Mouse (Mus musculus): ENCODE measurements around the gene Clta.

The Clta gene

GRCm38 (mm10) chr4:43979746-43980145, 24.5 kb upstream of the Clta start:
- peak; percentile 61; the same call in 1 of the 2 replicates for ATAC-seq (ENCODE audit: insufficient number of reproducible peaks, low FRiP score, low TSS enrichment)

GRCm38 (mm10) chr4:43980236-43980635, 24.0 kb upstream of the Clta start:
- ATAC-seq (ENCODE audit: insufficient number of reproducible peaks, low FRiP score, low TSS enrichment), result no peak

GRCm38 (mm10) chr4:43980846-43981245, 23.4 kb upstream of the Clta start:
- ATAC-seq (ENCODE audit: insufficient number of reproducible peaks, low FRiP score, low TSS enrichment), result no peak

- ATAC-seq (ENCODE audit: insufficient number of reproducible peaks, low FRiP score, low TSS enrichment), result no peak
Observed at GRCm38 (mm10) chr4:43981251-43981650, 23.0 kb upstream of the Clta start.

- peak; percentile 80 for ATAC-seq (ENCODE audit: insufficient number of reproducible peaks, low FRiP score, low TSS enrichment)
Observed at GRCm38 (mm10) chr4:43982053-43982732, 22.1 kb upstream of the Clta start.

GRCm38 (mm10) chr4:43983181-43983580, 21.1 kb upstream of the Clta start, which contains the start of gene Ccin:
Ccin (plus strand) TSS chr4:43983483.
- ATAC-seq (ENCODE audit: insufficient number of reproducible peaks, low FRiP score, low TSS enrichment), result no peak

GRCm38 (mm10) chr4:43983756-43984155, 20.5 kb upstream of the Clta start:
- ATAC-seq (ENCODE audit: insufficient number of reproducible peaks, low FRiP score, low TSS enrichment), result no peak

- ATAC-seq (ENCODE audit: insufficient number of reproducible peaks, low FRiP score, low TSS enrichment), result no peak
Observed at GRCm38 (mm10) chr4:43984326-43984725, 19.9 kb upstream of the Clta start.

- ATAC-seq (ENCODE audit: insufficient number of reproducible peaks, low FRiP score, low TSS enrichment), result no peak
Observed at GRCm38 (mm10) chr4:43988976-43989375, 15.3 kb upstream of the Clta start.

- no peak for ATAC-seq (ENCODE audit: insufficient number of reproducible peaks, low FRiP score, low TSS enrichment)
Observed at GRCm38 (mm10) chr4:43993072-43993471, 11.2 kb upstream of the Clta start.

GRCm38 (mm10) chr4:43994342-43994741, 9.9 kb upstream of the Clta start:
- ATAC-seq (ENCODE audit: insufficient number of reproducible peaks, low FRiP score, low TSS enrichment), result no peak

GRCm38 (mm10) chr4:44003622-44004021, 630 bp upstream of the Clta start:
- no peak for ATAC-seq (ENCODE audit: insufficient number of reproducible peaks, low FRiP score, low TSS enrichment)

- ATAC-seq (ENCODE audit: insufficient number of reproducible peaks, low FRiP score, low TSS enrichment), result no peak
Observed at GRCm38 (mm10) chr4:44004623-44005409, 564 bp downstream of the Clta start.

GRCm38 (mm10) chr4:44010176-44010575, 5.9 kb downstream of the Clta start:
- no peak for ATAC-seq (ENCODE audit: insufficient number of reproducible peaks, low FRiP score, low TSS enrichment)

- ATAC-seq (ENCODE audit: insufficient number of reproducible peaks, low FRiP score, low TSS enrichment), result no peak
Observed at GRCm38 (mm10) chr4:44010893-44011292, 6.6 kb downstream of the Clta start.

- no peak for ATAC-seq (ENCODE audit: insufficient number of reproducible peaks, low FRiP score, low TSS enrichment)
Observed at GRCm38 (mm10) chr4:44011799-44012198, 7.5 kb downstream of the Clta start.

- peak; percentile 100 for ATAC-seq (ENCODE audit: insufficient number of reproducible peaks, low FRiP score, low TSS enrichment)
Observed at GRCm38 (mm10) chr4:44012376-44013367, 8.4 kb downstream of the Clta start.

- ATAC-seq (ENCODE audit: insufficient number of reproducible peaks, low FRiP score, low TSS enrichment), result no peak
Observed at GRCm38 (mm10) chr4:44013391-44014070, 9.3 kb downstream of the Clta start.

GRCm38 (mm10) chr4:44016071-44016470, 11.8 kb downstream of the Clta start:
- no peak for ATAC-seq (ENCODE audit: insufficient number of reproducible peaks, low FRiP score, low TSS enrichment)

GRCm38 (mm10) chr4:44016791-44017190, 12.5 kb downstream of the Clta start:
- ATAC-seq (ENCODE audit: insufficient number of reproducible peaks, low FRiP score, low TSS enrichment), result no peak

Measured in cerebellum, adult (tissue).